Mouse (Mus musculus): ENCODE data around the gene Ptprd. TPM values are rescaled to one million over a fixed set of nuclear protein-coding genes. Genes with fewer than 3 reads are reported as not detected.

Gene Ptprd
- polyA plus RNA-seq, 2 experiments: 48.6 to 50.4 TPM

- no peak for ATAC-seq (ENCODE audit: low FRiP score, low read depth)
Observed at GRCm38 (mm10) chr4:76977056-76977809, 1234.5 kb downstream of the Ptprd start.

GRCm38 (mm10) chr4:76948251-76948650 is 1263.5 kb downstream of the Ptprd start:
- TF ChIP-seq POLR2A (IDR thresholded peaks at IDR 0.05; ENCODE audit: borderline replicate concordance, extremely low read depth, insufficient read depth, insufficient read length): no peak
- H3K36me3 ChIP-seq (ENCODE audit: control insufficient read depth, insufficient read depth, low read length): no peaks in the 10 kb centered on the region
- H3K9ac ChIP-seq (ENCODE audit: low read depth, low read length, severe bottlenecking): no peak overlapping the region
- H3K27ac ChIP-seq (replicated peaks; ENCODE audit: low read depth, low read length): no peak overlapping the region
- no peaks in the 10 kb centered on the region for H3K4me1 ChIP-seq (ENCODE audit: control insufficient read depth, insufficient read depth, low read length)
- WGBS: 45% methylated on average over 3 of the region's 3 CpGs
- H3K27me3 ChIP-seq (ENCODE audit: control insufficient read depth, insufficient read depth, low read length): no peaks in the 10 kb centered on the region
- H3K9me3 ChIP-seq (ENCODE audit: control insufficient read depth, low read length): no peaks in the 10 kb centered on the region
- no peak overlapping the region for H3K4me3 ChIP-seq (replicated peaks; ENCODE audit: low read length)
- ATAC-seq (ENCODE audit: low FRiP score, low read depth): peak; percentile 34; the same call in 1 of the 2 replicates
- peak; percentile 64 for DNase-seq (ENCODE audit: low spot score)
- no peak overlapping the region for H3K4me2 ChIP-seq (replicated peaks; ENCODE audit: low read depth, low read length, severe bottlenecking)

More at GRCm38 (mm10) chr4:76977056-76977809, 1234.5 kb downstream of the Ptprd start:
- H3K9me3 ChIP-seq (ENCODE audit: control insufficient read depth, low read length): no peaks in the 10 kb centered on the region
- no peak for TF ChIP-seq POLR2A (IDR thresholded peaks at IDR 0.05; ENCODE audit: borderline replicate concordance, extremely low read depth, insufficient read depth, insufficient read length)
- H3K27ac ChIP-seq (replicated peaks; ENCODE audit: low read depth, low read length): no peak overlapping the region
- no peak overlapping the region for H3K4me3 ChIP-seq (replicated peaks; ENCODE audit: low read length)
- no peak overlapping the region for H3K9ac ChIP-seq (ENCODE audit: low read depth, low read length, severe bottlenecking)
- DNase-seq (ENCODE audit: low spot score): no peak
- no peaks in the 10 kb centered on the region for H3K27me3 ChIP-seq (ENCODE audit: control insufficient read depth, insufficient read depth, low read length)
- no peaks in the 10 kb centered on the region for H3K4me1 ChIP-seq (ENCODE audit: control insufficient read depth, insufficient read depth, low read length)
- no peak overlapping the region for H3K4me2 ChIP-seq (replicated peaks; ENCODE audit: low read depth, low read length, severe bottlenecking)
- no peaks in the 10 kb centered on the region for H3K36me3 ChIP-seq (ENCODE audit: control insufficient read depth, insufficient read depth, low read length)
- WGBS: 31% methylated on average over 3 of the region's 3 CpGs

- Histone ChIP-seq H3K4me2 (replicated peaks; ENCODE audit: low read depth, low read length, severe bottlenecking) (no peak overlapping the region), H3K27me3 (ENCODE audit: control insufficient read depth, insufficient read depth, low read length) (no peaks in the 10 kb centered on the region), H3K36me3 (ENCODE audit: control insufficient read depth, insufficient read depth, low read length) (no peaks in the 10 kb centered on the region), H3K4me1 (ENCODE audit: control insufficient read depth, insufficient read depth, low read length) (no peaks in the 10 kb centered on the region), H3K9ac (ENCODE audit: low read depth, low read length, severe bottlenecking) (no peak overlapping the region), H3K4me3 (replicated peaks; ENCODE audit: low read length) (no peak overlapping the region), H3K27ac (replicated peaks; ENCODE audit: low read depth, low read length) (no peak overlapping the region), H3K9me3 (ENCODE audit: control insufficient read depth, low read length) (no peaks in the 10 kb centered on the region)
- 87% methylated on average over 6 of the region's 6 CpGs for WGBS
- ATAC-seq (ENCODE audit: low FRiP score, low read depth): no peak
- no peak for DNase-seq (ENCODE audit: low spot score)
- TF ChIP-seq POLR2A (IDR thresholded peaks at IDR 0.05; ENCODE audit: borderline replicate concordance, extremely low read depth, insufficient read depth, insufficient read length): no peak
Observed at GRCm38 (mm10) chr4:76941382-76942360, 1270.1 kb downstream of the Ptprd start.

- TF ChIP-seq POLR2A (IDR thresholded peaks at IDR 0.05; ENCODE audit: borderline replicate concordance, extremely low read depth, insufficient read depth, insufficient read length): no peak
- Histone ChIP-seq H3K27ac (replicated peaks; ENCODE audit: low read depth, low read length) (no peak overlapping the region), H3K36me3 (ENCODE audit: control insufficient read depth, insufficient read depth, low read length) (no peaks in the 10 kb centered on the region), H3K27me3 (ENCODE audit: control insufficient read depth, insufficient read depth, low read length) (no peaks in the 10 kb centered on the region), H3K4me1 (ENCODE audit: control insufficient read depth, insufficient read depth, low read length) (no peaks in the 10 kb centered on the region), H3K9me3 (ENCODE audit: control insufficient read depth, low read length) (no peaks in the 10 kb centered on the region), H3K9ac (ENCODE audit: low read depth, low read length, severe bottlenecking) (no peak overlapping the region), H3K4me2 (replicated peaks; ENCODE audit: low read depth, low read length, severe bottlenecking) (no peak overlapping the region), H3K4me3 (replicated peaks; ENCODE audit: low read length) (no peak overlapping the region)
- ATAC-seq (ENCODE audit: low FRiP score, low read depth) (no peak), DNase-seq (ENCODE audit: low spot score) (no peak)
- WGBS: 74% methylated on average over 2 of the region's 2 CpGs
Observed at GRCm38 (mm10) chr4:76931559-76931958, 1280.2 kb downstream of the Ptprd start.

- Histone ChIP-seq H3K4me3 (replicated peaks; ENCODE audit: low read length) (no peak overlapping the region), H3K4me1 (ENCODE audit: control insufficient read depth, insufficient read depth, low read length) (no peaks in the 10 kb centered on the region), H3K9ac (ENCODE audit: low read depth, low read length, severe bottlenecking) (no peak overlapping the region), H3K36me3 (ENCODE audit: control insufficient read depth, insufficient read depth, low read length) (no peaks in the 10 kb centered on the region), H3K27me3 (ENCODE audit: control insufficient read depth, insufficient read depth, low read length) (no peaks in the 10 kb centered on the region), H3K9me3 (ENCODE audit: control insufficient read depth, low read length) (no peaks in the 10 kb centered on the region), H3K4me2 (replicated peaks; ENCODE audit: low read depth, low read length, severe bottlenecking) (no peak overlapping the region), H3K27ac (replicated peaks; ENCODE audit: low read depth, low read length) (no peak overlapping the region)
- no peak for TF ChIP-seq POLR2A (IDR thresholded peaks at IDR 0.05; ENCODE audit: borderline replicate concordance, extremely low read depth, insufficient read depth, insufficient read length)
- 63% methylated on average over 5 of the region's 5 CpGs for WGBS
- ATAC-seq (ENCODE audit: low FRiP score, low read depth) (no peak), DNase-seq (ENCODE audit: low spot score) (no peak)
Observed at GRCm38 (mm10) chr4:76913532-76914150, 1298.1 kb downstream of the Ptprd start.
